Mouse (Mus musculus): ENCODE data around the gene Stk36. TPM values are rescaled to one million over a fixed set of nuclear protein-coding genes. Genes with fewer than 3 reads are reported as not detected.

Stk36 gene
- polyA plus RNA-seq, 2 experiments, result 0.08 to 0.17 TPM

GRCm38 (mm10) chr1:74600501-74601266 lies 561 bp upstream of the Stk36 start:
- H3K27ac ChIP-seq, result no peak overlapping the region
- H3K4me2 ChIP-seq (ENCODE audit: low read depth), result peak overlapping the region; percentile 81
- H3K9ac ChIP-seq (replicated peaks), result peak overlapping the region; percentile 82
- H3K27me3 ChIP-seq (ENCODE audit: control insufficient read depth, insufficient read depth, low read length), result no peaks in the 10 kb centered on the region
- no peaks in the 10 kb centered on the region for H3K9me3 ChIP-seq (ENCODE audit: control insufficient read depth, low read length)
- H3K36me3 ChIP-seq (replicated peaks; ENCODE audit: control insufficient read depth, insufficient read depth, low read depth), result peaks cover 6% of the 10 kb centered on the region; the same call in 1 of the 2 replicates
- WGBS (ENCODE audit: insufficient replicate concordance), result 7% methylated on average over 26 of the region's 26 CpGs
- H3K4me1 ChIP-seq (replicated peaks; ENCODE audit: control insufficient read depth in 2 of 2, insufficient read depth in 2 of 2, low read length in 1 of 2), result peaks cover 5% of the 10 kb centered on the region in 2 experiments
- ATAC-seq (ENCODE audit: insufficient read depth) (peak; percentile 64), DNase-seq (ENCODE audit: low read depth in 3 of 3, low spot score in 3 of 3) (no peak)
- peak overlapping the region; percentile 75 to 85 for H3K4me3 ChIP-seq (ENCODE audit: insufficient read depth in 1 of 2, low read depth in 2 of 2, low read length in 2 of 2)
- TF ChIP-seq CTCF (IDR thresholded peaks at IDR 0.05; ENCODE audit: low read depth) (no peak), EP300 (IDR thresholded peaks at IDR 0.05; ENCODE audit: low read depth) (no peak)

DNA sequence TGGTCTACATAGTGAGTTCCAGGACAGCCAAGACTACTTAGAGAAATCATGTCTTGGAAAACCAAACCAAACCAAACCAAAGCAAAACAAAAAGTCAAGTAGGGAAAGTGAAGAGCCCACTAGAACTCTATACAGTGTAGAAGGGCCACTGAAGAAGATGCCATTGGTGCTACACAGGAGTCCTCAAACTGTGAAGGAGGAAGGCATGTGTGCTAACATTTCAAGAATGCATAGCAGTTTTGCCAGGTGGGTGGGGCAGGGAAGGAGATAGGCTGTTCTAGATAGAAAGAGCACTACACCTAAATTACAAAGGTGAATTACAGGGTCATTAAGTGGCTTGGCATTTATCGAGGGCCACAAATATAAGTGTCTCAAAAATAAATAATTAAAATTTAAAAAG lies 22.9 kb downstream of the Stk36 start:
- no peaks in the 10 kb centered on the region for H3K27me3 ChIP-seq (ENCODE audit: control insufficient read depth, insufficient read depth, low read length)
- H3K4me1 ChIP-seq (replicated peaks; ENCODE audit: control insufficient read depth in 2 of 2, insufficient read depth in 2 of 2, low read length in 1 of 2), result no peaks in the 10 kb centered on the region
- H3K27ac ChIP-seq, result no peak overlapping the region
- no peak overlapping the region for H3K4me2 ChIP-seq (ENCODE audit: low read depth)
- H3K9me3 ChIP-seq (ENCODE audit: control insufficient read depth, low read length), result no peaks in the 10 kb centered on the region
- H3K4me3 ChIP-seq (ENCODE audit: insufficient read depth in 1 of 2, low read depth in 2 of 2, low read length in 2 of 2), result no peak overlapping the region
- no peak overlapping the region for H3K9ac ChIP-seq (replicated peaks)
- ATAC-seq (ENCODE audit: insufficient read depth) (no peak), DNase-seq (ENCODE audit: low read depth in 3 of 3, low spot score in 3 of 3) (no peak)
- WGBS (ENCODE audit: insufficient replicate concordance), result 68% methylated on average over 1 of the region's 1 CpGs
- no peaks in the 10 kb centered on the region for H3K36me3 ChIP-seq (replicated peaks; ENCODE audit: control insufficient read depth, insufficient read depth, low read depth)
- no peak for TF ChIP-seq CTCF (IDR thresholded peaks at IDR 0.05; ENCODE audit: low read depth)
- no peak for TF ChIP-seq EP300 (IDR thresholded peaks at IDR 0.05; ENCODE audit: low read depth)

- Histone ChIP-seq H3K9ac (replicated peaks) (no peak overlapping the region), H3K27me3 (ENCODE audit: control insufficient read depth, insufficient read depth, low read length) (no peaks in the 10 kb centered on the region), H3K4me2 (ENCODE audit: low read depth) (no peak overlapping the region), H3K4me3 (ENCODE audit: insufficient read depth in 1 of 2, low read depth in 2 of 2, low read length in 2 of 2) (no peak overlapping the region), H3K27ac (no peak overlapping the region), H3K36me3 (replicated peaks; ENCODE audit: control insufficient read depth, insufficient read depth, low read depth) (no peaks in the 10 kb centered on the region), H3K4me1 (replicated peaks; ENCODE audit: control insufficient read depth in 2 of 2, insufficient read depth in 2 of 2, low read length in 1 of 2) (no peaks in the 10 kb centered on the region), H3K9me3 (ENCODE audit: control insufficient read depth, low read length) (no peaks in the 10 kb centered on the region)
- DNase-seq (ENCODE audit: low read depth in 3 of 3, low spot score in 3 of 3) (no peak), ATAC-seq (ENCODE audit: insufficient read depth) (no peak)
- 56% methylated on average over 4 of the region's 4 CpGs for WGBS (ENCODE audit: insufficient replicate concordance)
- TF ChIP-seq EP300 (IDR thresholded peaks at IDR 0.05; ENCODE audit: low read depth), result no peak
These were observed 24.8 kb downstream of the Stk36 start for GRCm38 (mm10) chr1:74626076-74626475.

- no peak overlapping the region for H3K4me3 ChIP-seq (ENCODE audit: insufficient read depth in 1 of 2, low read depth in 2 of 2, low read length in 2 of 2)
- DNase-seq (ENCODE audit: low read depth in 3 of 3, low spot score in 3 of 3) (no peak), ATAC-seq (ENCODE audit: insufficient read depth) (no peak)
- no peak overlapping the region for H3K4me2 ChIP-seq (ENCODE audit: low read depth)
- TF ChIP-seq CTCF (IDR thresholded peaks at IDR 0.05; ENCODE audit: low read depth) (no peak), EP300 (IDR thresholded peaks at IDR 0.05; ENCODE audit: low read depth) (no peak)
- no peak overlapping the region for H3K9ac ChIP-seq (replicated peaks)
- H3K36me3 ChIP-seq (replicated peaks; ENCODE audit: control insufficient read depth, insufficient read depth, low read depth), result no peaks in the 10 kb centered on the region
- no peaks in the 10 kb centered on the region for H3K9me3 ChIP-seq (ENCODE audit: control insufficient read depth, low read length)
- H3K4me1 ChIP-seq (replicated peaks; ENCODE audit: control insufficient read depth in 2 of 2, insufficient read depth in 2 of 2, low read length in 1 of 2), result no peaks in the 10 kb centered on the region
- WGBS (ENCODE audit: insufficient replicate concordance), result 50% methylated on average over 7 of the region's 7 CpGs
- no peaks in the 10 kb centered on the region for H3K27me3 ChIP-seq (ENCODE audit: control insufficient read depth, insufficient read depth, low read length)
- no peak overlapping the region for H3K27ac ChIP-seq
These were observed 26.8 kb downstream of the Stk36 start for GRCm38 (mm10) chr1:74628001-74628400.

DNA sequence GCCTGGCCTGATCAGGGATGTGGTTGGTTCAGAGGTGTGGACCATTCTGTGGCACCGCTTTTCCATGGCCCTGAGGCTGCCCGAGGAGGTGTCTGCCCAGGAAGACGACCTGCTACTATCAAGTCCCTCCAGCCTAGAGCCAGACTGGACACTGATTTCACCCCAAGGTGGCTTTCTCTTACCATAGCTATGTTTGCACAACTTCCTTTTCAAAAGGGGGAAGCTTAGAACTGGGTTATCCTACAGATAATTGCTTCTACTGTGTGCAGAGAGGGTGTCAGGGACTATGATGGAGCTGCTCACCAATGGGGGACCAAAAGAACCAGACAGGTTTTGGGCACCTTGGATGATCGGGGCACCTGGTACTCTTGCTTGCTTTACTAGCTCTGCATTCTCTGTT lies 31.5 kb downstream of the Stk36 start:
- Histone ChIP-seq H3K27ac (no peak overlapping the region), H3K9ac (replicated peaks) (no peak overlapping the region), H3K4me3 (ENCODE audit: insufficient read depth in 1 of 2, low read depth in 2 of 2, low read length in 2 of 2) (no peak overlapping the region), H3K4me1 (replicated peaks; ENCODE audit: control insufficient read depth in 2 of 2, insufficient read depth in 2 of 2, low read length in 1 of 2) (no peaks in the 10 kb centered on the region), H3K36me3 (replicated peaks; ENCODE audit: control insufficient read depth, insufficient read depth, low read depth) (no peaks in the 10 kb centered on the region), H3K9me3 (ENCODE audit: control insufficient read depth, low read length) (no peaks in the 10 kb centered on the region), H3K27me3 (ENCODE audit: control insufficient read depth, insufficient read depth, low read length) (no peaks in the 10 kb centered on the region), H3K4me2 (ENCODE audit: low read depth) (no peak overlapping the region)
- TF ChIP-seq CTCF (IDR thresholded peaks at IDR 0.05; ENCODE audit: low read depth) (no peak), EP300 (IDR thresholded peaks at IDR 0.05; ENCODE audit: low read depth) (no peak)
- DNase-seq (ENCODE audit: low read depth in 3 of 3, low spot score in 3 of 3) (no peak), ATAC-seq (ENCODE audit: insufficient read depth) (no peak)
- 48% methylated on average over 4 of the region's 4 CpGs for WGBS (ENCODE audit: insufficient replicate concordance)

Measured in liver, embryonic 14.5 days (tissue).